Mouse (Mus musculus) kidney, embryonic 14.5 days (tissue): ENCODE data around the gene Rdh5. TPM values are rescaled to one million over a fixed set of nuclear protein-coding genes. Genes with fewer than 3 reads are reported as not detected.

Experiments
- ATAC-seq: fragments of 200-750 bp; cut with Nextera tagmentation; 2 replicates; pipeline ENCODE4 v1.8.0; 2017; ENCODE audit warnings: moderate number of reproducible peaks, mild to moderate bottlenecking, moderate TSS enrichment, moderate library complexity; ENCODE audit not compliant: low FRiP score, low TSS enrichment
- H3K27ac ChIP-seq: fragments of 300-500 bp; sonication (generic); 2 replicates; pipeline ENCODE4 v1.5.1; 2014; ENCODE audit warnings: low read depth, mild to moderate bottlenecking, low read length, moderate library complexity, mixed read lengths
- H3K27me3 ChIP-seq: fragments of 300-500 bp; sonication (generic); 2 replicates; pipeline ENCODE4 v1.6.1; 2014; ENCODE audit warnings: mild to moderate bottlenecking, low read length; ENCODE audit not compliant: control insufficient read depth, insufficient read depth
- H3K36me3 ChIP-seq: fragments of 300-500 bp; sonication (generic); 2 replicates; pipeline ENCODE4 v1.6.1; 2014; ENCODE audit warnings: low read length, mixed read lengths; ENCODE audit not compliant: control insufficient read depth, insufficient read depth
- H3K4me1 ChIP-seq: fragments of 300-500 bp; sonication (generic); 2 replicates; pipeline ENCODE4 v1.6.1; 2014; ENCODE audit warnings: low read length, mixed read lengths; ENCODE audit not compliant: control insufficient read depth, insufficient read depth
- H3K4me2 ChIP-seq: fragments of 300-500 bp; sonication (generic); replicated peaks from 2 replicates; pipeline ENCODE4 v1.6.1; 2014; ENCODE audit warnings: low read depth, mild to moderate bottlenecking, low read length
- H3K4me3 ChIP-seq: fragments of 300-500 bp; sonication (generic); 2 replicates; pipeline ENCODE4 v1.5.1; 2014; ENCODE audit warnings: mild to moderate bottlenecking, low read length
- H3K9ac ChIP-seq: fragments of 300-500 bp; sonication (generic); 2 replicates; pipeline ENCODE4 v1.6.1; 2014; ENCODE audit warnings: low read depth, mild to moderate bottlenecking, low read length, moderate library complexity
- H3K9me3 ChIP-seq: fragments of 300-500 bp; sonication (generic); 2 replicates; pipeline ENCODE4 v1.6.1; 2016; ENCODE audit warnings: low read length; ENCODE audit not compliant: control insufficient read depth
- WGBS: fragments of 180-500 bp; shearing (Covaris S2); extraction: QIAGEN DNeasy Blood & Tissue Kit; methylation state at CpG from one replicate; pipeline ENCODE4 v1.1.7; 2014; 5-methylcytosine and 5-hydroxymethylcytosine counted together
- polyA plus RNA-seq: library from polyadenylated mRNA; unstranded; fragments of >200 nt; fragmentation: Nextera tagmentation; extraction: Ambion mirVana; gene quantifications from 2 replicates; pipeline ENCODE4 v1.2.1, GENCODE M21; 2014

Rdh5 gene
- polyA plus RNA-seq, 1 experiment from 2014 or later = 14.5 TPM

DNA sequence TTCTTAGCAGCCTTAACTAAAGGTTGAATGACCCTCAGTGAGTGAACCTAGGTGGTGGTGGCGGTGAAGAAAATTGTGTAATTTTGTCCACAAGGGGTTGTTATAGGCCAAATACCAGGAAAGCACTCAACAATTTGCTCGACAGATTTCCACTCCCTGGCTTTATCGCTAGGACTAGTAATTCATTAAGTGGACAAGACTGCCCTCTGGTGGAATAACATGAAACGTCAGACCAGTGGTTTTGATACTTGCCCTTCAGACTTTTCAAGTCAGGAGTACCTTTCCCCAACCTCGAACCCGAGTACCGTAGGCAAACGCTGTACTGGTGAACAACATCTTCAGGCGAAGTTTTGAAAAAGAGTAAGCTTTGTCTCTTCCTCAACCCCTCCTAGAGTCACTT, 27.3 kb downstream of the Rdh5 start:
- H3K27me3 ChIP-seq = peaks cover 18% of the 10 kb centered on the region
- peak overlapping the region; percentile 29 for H3K4me2 ChIP-seq
- WGBS = under 1% methylated on average over 9 of the region's 9 CpGs
- no peaks in the 10 kb centered on the region for H3K36me3 ChIP-seq
- no peak for ATAC-seq
- no peak overlapping the region for H3K27ac ChIP-seq
- peaks cover 4% of the 10 kb centered on the region; the same call in 1 of the 2 replicates for H3K4me1 ChIP-seq
- H3K4me3 ChIP-seq = peak overlapping the region; percentile 17; the same call in 1 of the 2 replicates
- no peaks in the 10 kb centered on the region for H3K9me3 ChIP-seq
- 0 out of 2 replicates have a peak overlapping the region, but pooled peaks have one; percentile 18 for H3K9ac ChIP-seq

- H3K27ac ChIP-seq = peak overlapping the region; percentile 59; the same call in 1 of the 2 replicates
- ATAC-seq = no peak; the same call in 1 of the 2 replicates
- 1% methylated on average over 9 of the region's 9 CpGs for WGBS
- peak overlapping the region; percentile 84 for H3K4me2 ChIP-seq
- peaks cover 18% of the 10 kb centered on the region for H3K27me3 ChIP-seq
- H3K9ac ChIP-seq = peak overlapping the region; percentile 85
- peaks cover 23% of the 10 kb centered on the region for H3K4me1 ChIP-seq
- H3K4me3 ChIP-seq = peak overlapping the region; percentile 77
- H3K36me3 ChIP-seq = peaks cover 5% of the 10 kb centered on the region; the same call in 1 of the 2 replicates
- H3K9me3 ChIP-seq = no peaks in the 10 kb centered on the region
Measured at GRCm38 (mm10) chr10:128892246-128892645, 30.4 kb downstream of the Rdh5 start.

DNA sequence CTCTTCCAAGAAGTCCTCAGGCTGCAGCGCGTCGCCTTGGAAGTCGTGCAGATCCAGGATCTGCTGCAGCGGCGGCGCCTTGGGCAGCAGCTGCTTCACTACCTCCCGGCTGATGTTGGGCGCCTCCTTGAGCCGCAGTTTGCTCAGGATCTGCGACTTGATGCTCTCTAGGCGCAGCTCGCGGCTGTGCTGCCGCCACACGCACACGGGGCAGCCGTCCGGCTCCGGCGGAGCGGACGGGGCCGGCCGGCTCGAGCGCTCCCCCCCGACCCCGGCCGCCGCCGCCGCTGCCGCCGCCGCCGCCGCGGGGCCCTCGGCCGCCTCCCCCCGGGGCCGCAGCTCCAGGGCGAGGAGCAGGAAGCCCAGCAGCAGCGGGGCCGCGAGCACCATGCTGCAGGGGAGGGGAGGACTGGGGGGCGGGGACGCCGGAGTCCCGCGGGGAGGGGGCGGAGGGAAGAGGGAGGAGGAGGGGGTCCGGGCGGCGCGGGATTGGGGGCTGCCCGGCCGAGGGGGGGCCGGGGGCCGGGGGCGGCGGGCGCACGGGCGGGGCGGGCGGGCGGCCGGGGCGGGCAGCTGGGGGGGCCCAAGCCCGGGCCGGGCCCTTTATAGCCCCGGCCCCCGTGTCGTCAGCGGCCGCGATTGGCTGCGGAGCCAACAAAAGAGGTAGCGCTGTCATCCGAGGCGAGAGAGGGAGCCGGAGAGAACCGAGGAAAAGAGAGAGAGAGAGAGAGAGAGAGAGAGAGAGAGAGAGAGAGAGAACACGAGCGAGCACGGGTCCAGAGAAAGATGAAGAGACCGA, 31.2 kb downstream of the Rdh5 start, which contains the start of gene Gdf11:
Gene Gdf11, minus strand, starts transcription at position 423 of the 799 bp plus-strand sequence.
- peaks cover 13% of the 10 kb centered on the region for H3K27me3 ChIP-seq
- H3K4me1 ChIP-seq = peaks cover 23% of the 10 kb centered on the region
- peak within 1 kb of the TSS; percentile 84 for H3K4me2 ChIP-seq
- H3K27ac ChIP-seq = peak within 1 kb of the TSS; percentile 89
- peak within 1 kb of the TSS; percentile 85 for H3K9ac ChIP-seq
- H3K36me3 ChIP-seq = peaks cover 9% of the 10 kb centered on the region; the same call in 1 of the 2 replicates
- ATAC-seq = peak; percentile 81
- H3K9me3 ChIP-seq = no peaks in the 10 kb centered on the region
- under 1% methylated on average over 57 of the region's 89 CpGs for WGBS
- peak within 1 kb of the TSS; percentile 77 for H3K4me3 ChIP-seq

- ATAC-seq = peak; percentile 2; the same call in 1 of the 2 replicates
- Histone ChIP-seq H3K27ac (peak overlapping the region; percentile 89), H3K36me3 (peaks cover 17% of the 10 kb centered on the region), H3K9me3 (no peaks in the 10 kb centered on the region), H3K4me3 (peak overlapping the region; percentile 77), H3K27me3 (0 out of 2 replicates have a peak, but pooled peaks cover 5% of the 10 kb centered on the region), H3K9ac (peak overlapping the region; percentile 85), H3K4me2 (peak overlapping the region; percentile 84), H3K4me1 (peaks cover 23% of the 10 kb centered on the region)
- under 1% methylated on average over 40 of the region's 40 CpGs for WGBS
Measured at GRCm38 (mm10) chr10:128890383-128891295, 32.0 kb downstream of the Rdh5 start.

GRCm38 (mm10) chr10:128889846-128890245, 32.8 kb downstream of the Rdh5 start:
- H3K4me1 ChIP-seq = peaks cover 23% of the 10 kb centered on the region
- 0 out of 2 replicates have a peak, but pooled peaks cover 4% of the 10 kb centered on the region for H3K27me3 ChIP-seq
- no peak for ATAC-seq
- peak overlapping the region; percentile 77 for H3K4me3 ChIP-seq
- WGBS = 8% methylated on average over 2 of the region's 2 CpGs
- peak overlapping the region; percentile 89 for H3K27ac ChIP-seq
- peak overlapping the region; percentile 85; the same call in 1 of the 2 replicates for H3K9ac ChIP-seq
- peaks cover 23% of the 10 kb centered on the region for H3K36me3 ChIP-seq
- H3K9me3 ChIP-seq = no peaks in the 10 kb centered on the region
- H3K4me2 ChIP-seq = peak overlapping the region; percentile 84

DNA sequence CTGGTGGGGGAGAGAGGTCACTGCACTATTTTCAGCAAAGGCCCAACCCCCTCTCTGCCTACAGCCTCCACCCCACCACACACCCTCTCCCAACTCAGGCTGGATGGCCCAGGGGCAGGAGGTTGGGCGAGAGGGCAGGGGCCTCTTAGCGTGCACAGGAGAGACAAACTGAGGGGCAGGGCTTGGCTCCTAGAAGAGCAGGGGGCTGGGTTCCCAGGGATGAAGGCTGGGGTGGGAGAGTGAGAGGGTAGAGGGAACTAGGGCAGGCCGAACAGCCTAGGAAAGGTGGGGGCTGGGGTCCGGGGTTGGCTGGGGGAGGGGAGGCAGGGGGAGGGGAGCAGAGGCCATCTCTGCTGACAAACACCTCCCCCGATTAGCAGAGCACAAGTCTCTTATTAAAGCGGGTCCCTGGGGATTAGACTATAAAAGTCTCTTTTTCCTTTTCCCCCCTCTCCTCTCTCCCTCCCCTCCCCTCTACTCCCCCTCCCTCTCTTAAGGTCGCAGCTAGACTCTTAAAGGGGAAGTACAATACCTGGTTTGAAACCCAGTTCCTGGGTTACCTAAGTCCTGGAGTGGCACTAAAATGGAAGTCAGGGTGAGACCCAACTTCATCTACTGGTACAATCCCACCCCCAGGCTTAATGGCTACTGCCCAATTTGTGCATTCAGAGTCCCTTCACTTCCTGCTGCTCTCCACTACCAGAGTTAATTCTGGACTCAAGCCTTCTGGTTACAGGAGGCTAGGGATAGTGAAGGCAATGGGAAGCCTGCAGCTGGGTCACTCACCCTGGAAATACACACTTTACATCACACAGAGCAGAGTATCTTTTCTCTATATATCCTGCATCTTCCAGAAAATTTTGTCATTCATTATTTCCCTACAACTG, 33.5 kb downstream of the Rdh5 start:
- Histone ChIP-seq H3K36me3 (peaks cover 25% of the 10 kb centered on the region), H3K27ac (peak overlapping the region; percentile 89), H3K4me3 (peak overlapping the region; percentile 77), H3K4me1 (peaks cover 23% of the 10 kb centered on the region), H3K27me3 (0 out of 2 replicates have a peak, but pooled peaks cover 4% of the 10 kb centered on the region), H3K9ac (peak overlapping the region; percentile 56; the same call in 1 of the 2 replicates), H3K9me3 (no peaks in the 10 kb centered on the region), H3K4me2 (peak overlapping the region; percentile 84)
- WGBS = 1% methylated on average over 7 of the region's 7 CpGs
- peak; percentile 63 for ATAC-seq

DNA sequence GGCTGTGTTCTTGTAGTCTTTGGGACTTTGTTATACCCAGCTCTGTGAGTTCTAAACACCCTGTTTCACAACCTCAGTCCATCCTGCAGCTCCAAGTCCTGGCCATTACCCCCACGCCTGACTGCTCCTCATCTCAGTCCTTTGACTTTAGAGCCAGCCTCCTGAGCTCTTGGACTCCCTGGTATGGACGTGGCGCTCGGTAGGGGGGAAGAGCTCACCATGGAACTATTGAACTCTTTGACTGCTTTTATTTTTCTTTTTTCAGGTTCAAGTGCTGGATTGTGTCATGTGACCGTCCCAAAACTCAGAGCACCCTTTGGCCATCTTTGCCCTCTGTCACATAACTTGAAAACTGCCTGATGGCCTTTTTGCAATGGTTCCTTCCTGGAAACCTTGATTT, 40.6 kb downstream of the Rdh5 start:
- H3K4me2 ChIP-seq = no peak overlapping the region
- ATAC-seq = no peak
- no peak overlapping the region for H3K9ac ChIP-seq
- no peak overlapping the region for H3K4me3 ChIP-seq
- no peaks in the 10 kb centered on the region for H3K9me3 ChIP-seq
- H3K27me3 ChIP-seq = no peaks in the 10 kb centered on the region
- WGBS = 80% methylated on average over 5 of the region's 5 CpGs
- peaks cover 36% of the 10 kb centered on the region for H3K36me3 ChIP-seq
- no peak overlapping the region for H3K27ac ChIP-seq
- H3K4me1 ChIP-seq = no peaks in the 10 kb centered on the region

- Histone ChIP-seq H3K27me3 (no peaks in the 10 kb centered on the region), H3K4me3 (no peak overlapping the region), H3K9ac (no peak overlapping the region), H3K4me2 (no peak overlapping the region), H3K4me1 (no peaks in the 10 kb centered on the region), H3K9me3 (no peaks in the 10 kb centered on the region), H3K27ac (no peak overlapping the region), H3K36me3 (peaks cover 41% of the 10 kb centered on the region)
- WGBS = 80% methylated on average over 2 of the region's 2 CpGs
- no peak for ATAC-seq
Measured at GRCm38 (mm10) chr10:128878811-128879210, 43.9 kb downstream of the Rdh5 start.
